Mouse (Mus musculus) MEL (cell line): ENCODE data around the gene Tbc1d9b. TPM values are rescaled to one million over a fixed set of nuclear protein-coding genes. Genes with fewer than 3 reads are reported as not detected.

ENCODE experiments used
- DNase-seq: peaks from one replicate; pipeline ENCODE4 v3.0.0; 2011; ENCODE audit warnings: low read depth, low spot score
- H3K27ac ChIP-seq: 2 replicates; pipeline ENCODE4 v1.5.1; 2012; ENCODE audit warnings: low read depth, mild to moderate bottlenecking, control low read depth, low read length, moderate library complexity; ENCODE audit not compliant: control insufficient read depth
- H3K27me3 ChIP-seq, 2 experiments: fragments of 150-350 bp in 1 of 2; sonication (generic) in 1 of 2; 2 replicates each; pipeline ENCODE4 v1.6.1; 2012; ENCODE audit warnings: low read length in 2 of 2, mild to moderate bottlenecking in 2 of 2, improper control_type of control experiment in 1 of 2, moderate library complexity in 1 of 2; ENCODE audit not compliant: insufficient read depth in 2 of 2, control insufficient read depth in 1 of 2
- H3K36me3 ChIP-seq, 2 experiments: 2 replicates each; pipeline ENCODE4 v1.6.1; 2012 to 2014; ENCODE audit warnings: low read length in 2 of 2, improper control_type of control experiment in 1 of 2, inconsistent platforms in 1 of 2, mild to moderate bottlenecking in 1 of 2; ENCODE audit not compliant: insufficient read depth in 2 of 2, control insufficient read depth in 1 of 2
- H3K4me1 ChIP-seq, 2 experiments: fragments of 150-350 bp in 1 of 2; sonication (generic) in 1 of 2; 2 replicates each; pipeline ENCODE4 v1.6.1; 2012; ENCODE audit warnings: low read length in 2 of 2, improper control_type of control experiment in 1 of 2, mild to moderate bottlenecking in 1 of 2; ENCODE audit not compliant: insufficient read depth in 2 of 2, control insufficient read depth in 1 of 2
- H3K4me3 ChIP-seq, 2 experiments: fragments of 150-350 bp in 1 of 2; sonication (generic) in 1 of 2; 2 replicates each; pipeline ENCODE4 v1.5.1; 2012; ENCODE audit warnings: low read depth in 2 of 2, low read length in 2 of 2, mild to moderate bottlenecking in 2 of 2, moderate library complexity in 2 of 2, control low read depth in 1 of 2, improper control_type of control experiment in 1 of 2; ENCODE audit not compliant: control insufficient read depth in 1 of 2, insufficient read depth in 1 of 2
- H3K79me2 ChIP-seq: 2 replicates; pipeline ENCODE4 v1.6.1; 2012; ENCODE audit warnings: mild to moderate bottlenecking, low read length, moderate library complexity; ENCODE audit not compliant: control insufficient read depth, poor library complexity, insufficient read depth
- H3K9ac ChIP-seq: 2 replicates; pipeline ENCODE4 v1.6.1; 2012; ENCODE audit warnings: low read depth, mild to moderate bottlenecking, control low read depth, low read length, moderate library complexity; ENCODE audit not compliant: control insufficient read depth, poor library complexity, severe bottlenecking
- H3K9me3 ChIP-seq: fragments of 150-350 bp; sonication (generic); replicated peaks from 2 replicates; pipeline ENCODE4 v1.6.1; 2012; ENCODE audit warnings: mild to moderate bottlenecking, low read length, improper control_type of control experiment, moderate library complexity; ENCODE audit not compliant: insufficient read depth
- BHLHE40 ChIP-seq: IDR thresholded peaks from 2 replicates; pipeline ENCODE4 v1.6.1; 2012; ENCODE audit warnings: low read depth, mild to moderate bottlenecking, inconsistent platforms, low read length, improper control_type of control experiment, borderline replicate concordance
- CTCF ChIP-seq, 3 experiments: IDR thresholded peaks in 2 of 3; conservative IDR thresholded peaks in 1 of 3; 2 replicates each; pipeline ENCODE4 v1.5.1; 2011 to 2012; ENCODE audit warnings: low read length in 3 of 3, low read depth in 2 of 3, mild to moderate bottlenecking in 2 of 3, improper control_type of control experiment in 1 of 3, inconsistent platforms in 1 of 3, mixed read lengths in 1 of 3, moderate library complexity in 1 of 3; ENCODE audit not compliant: control insufficient read depth in 1 of 3, insufficient read depth in 1 of 3, poor library complexity in 1 of 3, severe bottlenecking in 1 of 3
- ELF1 ChIP-seq: IDR thresholded peaks from 2 replicates; pipeline ENCODE4 v1.6.1; 2014; ENCODE audit warnings: low read depth, mild to moderate bottlenecking, inconsistent platforms, low read length, improper control_type of control experiment, moderate library complexity
- ETS1 ChIP-seq: IDR thresholded peaks from 2 replicates; pipeline ENCODE4 v1.6.1; 2012; ENCODE audit warnings: low read depth, mild to moderate bottlenecking, inconsistent platforms, low read length, improper control_type of control experiment, moderate library complexity
- HCFC1 ChIP-seq: IDR thresholded peaks from 2 replicates; pipeline ENCODE4 v1.6.1; 2012; ENCODE audit warnings: low read depth, mild to moderate bottlenecking, inconsistent platforms, low read length, improper control_type of control experiment, moderate library complexity
- KAT2A ChIP-seq: conservative IDR thresholded peaks from 2 replicates; pipeline ENCODE4 v1.6.1; 2012; ENCODE audit warnings: low read depth, low read length, improper control_type of control experiment, inconsistent platforms
- MAX ChIP-seq: IDR thresholded peaks from 2 replicates; pipeline ENCODE4 v1.6.1; 2011; ENCODE audit warnings: low read length, improper control_type of control experiment
- MAZ ChIP-seq: IDR thresholded peaks from 2 replicates; pipeline ENCODE4 v1.6.1; 2012; ENCODE audit warnings: low read depth, mild to moderate bottlenecking, inconsistent platforms, low read length, improper control_type of control experiment
- MXI1 ChIP-seq: IDR thresholded peaks from 2 replicates; pipeline ENCODE4 v1.6.1; 2011; ENCODE audit warnings: mild to moderate bottlenecking, low read depth, low read length, improper control_type of control experiment
- MYB ChIP-seq: IDR thresholded peaks from 2 replicates; pipeline ENCODE4 v1.6.1; 2011; ENCODE audit warnings: mild to moderate bottlenecking, low read depth, low read length, improper control_type of control experiment
- NELFE ChIP-seq: IDR thresholded peaks from 2 replicates; pipeline ENCODE4 v1.6.1; 2011; ENCODE audit warnings: low read depth, low read length, improper control_type of control experiment
- NRF1 ChIP-seq: IDR thresholded peaks from 2 replicates; pipeline ENCODE4 v1.6.1; 2014; ENCODE audit warnings: low read depth, mild to moderate bottlenecking, inconsistent platforms, low read length, improper control_type of control experiment, moderate library complexity; ENCODE audit not compliant: poor library complexity, insufficient read depth, severe bottlenecking
- POLR2A ChIP-seq, 2 experiments: IDR thresholded peaks; 2 replicates each; pipeline ENCODE4 v1.6.1; 2011 to 2012; ENCODE audit warnings: low read length in 2 of 2, mild to moderate bottlenecking in 2 of 2, control low read depth in 1 of 2, improper control_type of control experiment in 1 of 2, low read depth in 1 of 2, moderate library complexity in 1 of 2; ENCODE audit not compliant: control insufficient read depth in 1 of 2, insufficient read depth in 1 of 2, poor library complexity in 1 of 2
- RAD21 ChIP-seq: IDR thresholded peaks from 2 replicates; pipeline ENCODE4 v1.6.1; 2011; ENCODE audit warnings: mild to moderate bottlenecking, low read depth, low read length, improper control_type of control experiment
- RCOR1 ChIP-seq: IDR thresholded peaks from 2 replicates; pipeline ENCODE4 v1.6.1; 2012; ENCODE audit warnings: low read depth, mild to moderate bottlenecking, inconsistent platforms, low read length, improper control_type of control experiment
- SIN3A ChIP-seq: IDR thresholded peaks from 2 replicates; pipeline ENCODE4 v1.6.1; 2012; ENCODE audit warnings: low read length, improper control_type of control experiment, inconsistent platforms
- SMC3 ChIP-seq: IDR thresholded peaks from 2 replicates; pipeline ENCODE4 v1.6.1; 2011; ENCODE audit warnings: low read depth, low read length, improper control_type of control experiment
- TBP ChIP-seq: IDR thresholded peaks from 2 replicates; pipeline ENCODE4 v1.8.0; 2011; ENCODE audit warnings: low read depth, low read length, improper control_type of control experiment
- TCF12 ChIP-seq: IDR thresholded peaks from 2 replicates; pipeline ENCODE4 v1.6.1; 2014; ENCODE audit warnings: low read depth, mild to moderate bottlenecking, inconsistent platforms, low read length, improper control_type of control experiment, moderate library complexity
- UBTF ChIP-seq: IDR thresholded peaks from 2 replicates; pipeline ENCODE4 v1.6.1; 2012; ENCODE audit warnings: low read depth, mild to moderate bottlenecking, inconsistent platforms, low read length, improper control_type of control experiment, moderate library complexity, borderline replicate concordance; ENCODE audit not compliant: insufficient read depth
- USF2 ChIP-seq, 2 experiments: IDR thresholded peaks; 2 replicates each; pipeline ENCODE4 v1.6.1; 2011 to 2012; ENCODE audit warnings: improper control_type of control experiment in 2 of 2, low read length in 2 of 2, borderline replicate concordance in 1 of 2, inconsistent platforms in 1 of 2, low read depth in 1 of 2, mild to moderate bottlenecking in 1 of 2; ENCODE audit not compliant: insufficient read depth in 1 of 2
- ZC3H11A ChIP-seq: IDR thresholded peaks from 2 replicates; pipeline ENCODE4 v1.6.1; 2012; ENCODE audit warnings: low read depth, mild to moderate bottlenecking, inconsistent platforms, low read length, improper control_type of control experiment
- ZKSCAN1 ChIP-seq: IDR thresholded peaks from 2 replicates; pipeline ENCODE4 v1.6.1; 2012; ENCODE audit warnings: low read depth, mild to moderate bottlenecking, inconsistent platforms, low read length, improper control_type of control experiment, moderate library complexity
- ZMIZ1 ChIP-seq: IDR thresholded peaks from 2 replicates; pipeline ENCODE4 v1.6.1; 2012; ENCODE audit warnings: low read depth, mild to moderate bottlenecking, inconsistent platforms, low read length, improper control_type of control experiment, moderate library complexity
- ZNF384 ChIP-seq: IDR thresholded peaks from 2 replicates; pipeline ENCODE4 v1.6.1; 2012; ENCODE audit warnings: low read depth, mild to moderate bottlenecking, inconsistent platforms, low read length, improper control_type of control experiment
- polyA plus RNA-seq, 2 experiments: library from polyadenylated mRNA; stranded (reverse) in 1 of 2; unstranded in 1 of 2; fragments of >175 nt in 1 of 2; fragments of >200 nt in 1 of 2; gene quantifications; 2 replicates each; pipeline versions ENCODE4 v1.2.1 to v1.2.4; 2012; ENCODE audit warnings: low replicate concordance in 2 of 2, low read depth in 1 of 2; ENCODE audit not compliant: insufficient read length in 2 of 2, insufficient read depth in 1 of 2, missing spikeins in 1 of 2
- total RNA-seq: library from RNA; depleted of rRNA; stranded (reverse); fragments of 300-350 nt; gene quantifications from 2 replicates; pipeline ENCODE4 v1.2.3, GENCODE M21; 2012; rRNA removed

The Tbc1d9b gene
- total RNA-seq (17.7 and 18.6 TPM in 2 replicates), polyA plus RNA-seq (10 to 100 TPM in 1 of 2 experiments, not detected in 1; 32.5 TPM)

DNA sequence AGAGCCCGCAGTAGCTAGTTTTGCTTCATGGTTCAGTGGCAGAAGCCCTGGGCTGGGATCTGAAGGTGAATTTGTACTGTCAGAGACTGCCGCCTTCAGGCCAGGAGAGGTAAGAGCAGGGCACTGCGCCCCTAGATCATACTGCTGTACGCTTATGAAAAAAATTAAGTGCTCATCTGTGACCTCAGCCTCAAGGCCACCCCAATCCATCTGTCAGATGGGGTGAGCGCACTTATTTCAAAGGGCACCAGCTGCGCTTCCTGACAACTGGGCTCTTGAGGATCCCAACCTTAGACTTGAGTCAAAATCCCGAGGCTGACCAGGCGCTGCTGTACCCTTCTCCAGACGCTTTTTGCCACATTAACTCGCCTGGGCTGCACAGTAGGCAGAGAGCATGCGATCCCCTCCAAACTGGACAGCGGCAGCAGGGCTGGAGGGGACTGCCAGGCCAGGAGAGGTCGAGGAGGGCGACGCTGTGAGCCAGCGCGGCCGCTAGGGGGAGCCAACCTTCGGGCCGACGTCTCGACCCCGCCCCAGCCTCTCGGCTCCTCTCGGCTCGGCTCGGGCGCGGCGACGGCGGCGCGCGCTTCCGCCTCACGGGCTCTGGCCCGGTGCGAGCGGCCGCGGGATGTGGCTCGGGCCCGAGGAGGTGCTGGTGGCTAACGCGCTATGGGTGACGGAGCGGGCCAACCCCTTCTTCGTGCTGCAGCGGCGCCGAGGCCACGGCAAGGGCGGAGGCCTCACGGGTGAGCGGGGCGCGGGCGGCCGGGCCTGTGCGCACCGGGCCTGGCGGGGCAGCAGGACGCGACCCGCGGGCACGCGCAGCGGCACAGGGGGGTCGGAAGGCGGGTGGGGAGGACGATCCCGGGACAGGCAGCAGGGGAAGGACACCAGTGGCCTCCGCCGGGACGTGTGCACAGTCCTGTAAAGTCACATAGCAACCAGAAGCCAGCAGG, at the start of gene Tbc1d9b:
Gene Tbc1d9b (plus strand): TSS at position 586 of the 956 bp plus-strand sequence.
- Histone ChIP-seq H3K4me3 (peak within 1 kb of the TSS; percentile 61 to 73), H3K9ac (peak within 1 kb of the TSS; percentile 86), H3K4me1 (peaks cover 11 to 22% of the 10 kb centered on the region in 2 experiments), H3K27ac (peak within 1 kb of the TSS; percentile 58), H3K36me3 (peaks cover 0 to 19% of the 10 kb centered on the region in 2 experiments; a peak in 2 of 4 replicates), H3K27me3 (no peaks in the 10 kb centered on the region), H3K9me3 (no peaks in the 10 kb centered on the region), H3K79me2 (peaks cover 15% of the 10 kb centered on the region)
- peak; percentile 85 for TF ChIP-seq MAZ
- TF ChIP-seq ETS1 = 0 out of 2 replicates have a peak, but pooled peaks have one; percentile 32
- TF ChIP-seq POLR2A (IDR thresholded peaks at IDR 0.05; ENCODE audit: control insufficient read depth in 1 of 2, insufficient read depth in 1 of 2, low read depth in 1 of 2, low read length in 2 of 2, poor library complexity in 1 of 2) = peak; percentile 81
- TF ChIP-seq KAT2A = no peak; the same call in 1 of the 2 replicates
- TF ChIP-seq ZKSCAN1 = no peak
- peak; percentile 5; the same call in 1 of the 2 replicates for TF ChIP-seq HCFC1
- peak; percentile 78; the same call in 1 of the 2 replicates for TF ChIP-seq ZMIZ1
- TF ChIP-seq ZNF384 = peak; percentile 79
- peak; percentile 28 for TF ChIP-seq TBP
- TF ChIP-seq NELFE = peak; percentile 86
- TF ChIP-seq CTCF (IDR thresholded peaks at IDR 0.05 in 2 of 3, conservative IDR thresholded peaks at IDR 0.05 in 1 of 3; ENCODE audit: control insufficient read depth in 1 of 3, insufficient read depth in 1 of 3, low read depth in 2 of 3, low read length in 3 of 3, poor library complexity in 1 of 3, severe bottlenecking in 1 of 3) = peak; percentile 87 to 99 (median 99)
- peak; percentile 94 for TF ChIP-seq SMC3
- peak; percentile 100 for TF ChIP-seq RAD21
- TF ChIP-seq ELF1 = peak; percentile 86
- no peak for TF ChIP-seq MYB
- TF ChIP-seq RCOR1 = no peak
- peak; percentile 79; the same call in 1 of the 2 replicates for TF ChIP-seq UBTF
- TF ChIP-seq SIN3A = peak; percentile 83
- peak; percentile 27; the same call in 1 of the 2 replicates for TF ChIP-seq NRF1
- peak; percentile 59 for TF ChIP-seq MXI1
- peak; percentile 4; the same call in 1 of the 2 replicates for TF ChIP-seq BHLHE40
- no peak for TF ChIP-seq USF2 (IDR thresholded peaks at IDR 0.05; ENCODE audit: borderline replicate concordance in 1 of 2, insufficient read depth in 1 of 2, low read depth in 1 of 2, low read length in 2 of 2)
- no peak for TF ChIP-seq MAX
- peak; percentile 98 for TF ChIP-seq ZC3H11A
- TF ChIP-seq TCF12 = peak; percentile 51
- peak; percentile 97 for DNase-seq
